Mouse (Mus musculus): ENCODE data around the gene Naa10. TPM values are rescaled to one million over a fixed set of nuclear protein-coding genes. Genes with fewer than 3 reads are reported as not detected.
A peak's percentile ranks its signal among the peaks of the same experiment; 100 is the strongest.

The Naa10 gene
- polyA plus RNA-seq, 1 experiment, result 104 TPM

GRCm38 (mm10) chrX:73918631-73919030, 3.1 kb downstream of the Naa10 start:
- WGBS, result 70% methylated on average over 5 of the region's 5 CpGs
- DNase-seq (ENCODE audit: low read depth, low spot score), result no peak

DNA sequence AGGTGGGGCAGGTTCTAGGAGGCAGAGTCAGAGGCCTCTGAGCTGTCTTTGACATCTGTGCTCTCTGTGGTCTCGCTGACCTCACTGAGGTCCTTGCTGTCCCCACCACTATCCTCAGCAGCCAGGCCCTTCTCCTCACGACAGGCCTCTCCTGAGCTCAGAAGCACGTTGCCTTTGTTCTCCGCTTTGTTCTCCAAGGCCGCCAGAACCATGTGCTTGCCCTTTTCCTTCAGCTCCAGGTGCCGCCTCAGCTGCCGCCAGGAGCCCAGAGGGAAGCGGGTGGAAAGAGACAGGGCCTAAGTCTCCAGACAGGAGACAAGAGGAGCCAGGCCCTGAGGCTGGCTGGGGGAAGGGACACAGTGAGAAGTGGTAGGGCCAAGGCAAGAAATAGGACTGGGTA, 4.8 kb downstream of the Naa10 start:
- WGBS, result 88% methylated on average over 8 of the region's 8 CpGs
- DNase-seq (ENCODE audit: low read depth, low spot score), result no peak

GRCm38 (mm10) chrX:73914827-73915703, 6.7 kb downstream of the Naa10 start:
- 15% methylated on average over 31 of the region's 31 CpGs for WGBS

DNA sequence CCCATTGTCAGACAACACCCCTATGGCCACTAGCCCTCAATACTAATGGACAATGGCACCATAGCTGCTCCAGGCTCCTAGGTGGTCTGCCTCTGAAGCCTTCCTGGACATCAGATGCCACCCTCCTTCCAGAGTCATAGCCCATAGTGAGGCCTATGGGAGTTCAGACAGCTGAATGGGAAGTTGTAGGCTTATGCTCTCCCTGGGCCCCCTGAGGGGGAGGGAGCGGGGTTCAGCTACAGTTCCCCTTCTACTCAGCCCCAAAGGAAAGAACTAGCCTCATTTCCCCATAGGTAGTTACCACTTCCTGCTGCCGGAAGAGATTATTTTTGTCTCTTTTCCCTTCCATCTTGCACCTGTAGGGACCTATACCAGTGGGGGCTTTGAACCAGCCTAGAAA, 10.2 kb downstream of the Naa10 start:
- no peak for DNase-seq (ENCODE audit: low read depth, low spot score)
- WGBS, result 78% methylated on average over 2 of the region's 2 CpGs

More at GRCm38 (mm10) chrX:73914827-73915703, 6.7 kb downstream of the Naa10 start:
- DNase-seq (ENCODE audit: low read depth, low spot score), result peak; percentile 73

DNA sequence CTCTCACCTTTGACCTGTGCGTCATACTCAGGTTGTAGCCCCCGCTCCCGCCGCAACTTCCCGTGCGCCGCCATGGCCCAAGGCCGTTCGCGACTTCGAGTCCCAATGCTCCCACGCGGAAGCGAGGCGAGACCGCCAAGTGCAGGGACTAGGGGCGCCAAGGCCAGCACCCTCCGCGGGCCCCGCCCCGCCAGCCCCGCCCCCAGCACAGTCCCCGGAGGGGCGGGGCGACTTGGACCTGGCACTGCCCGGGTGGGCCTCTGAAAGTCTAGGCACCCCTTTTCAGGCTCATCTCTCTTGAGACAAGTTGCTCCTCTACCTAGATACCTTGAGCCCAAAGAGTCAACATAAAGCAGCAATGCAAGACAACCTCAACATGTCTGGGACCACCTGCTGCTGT, 10.6 kb downstream of the Naa10 start:
- 18% methylated on average over 26 of the region's 26 CpGs for WGBS
- no peak for DNase-seq (ENCODE audit: low read depth, low spot score)

DNA sequence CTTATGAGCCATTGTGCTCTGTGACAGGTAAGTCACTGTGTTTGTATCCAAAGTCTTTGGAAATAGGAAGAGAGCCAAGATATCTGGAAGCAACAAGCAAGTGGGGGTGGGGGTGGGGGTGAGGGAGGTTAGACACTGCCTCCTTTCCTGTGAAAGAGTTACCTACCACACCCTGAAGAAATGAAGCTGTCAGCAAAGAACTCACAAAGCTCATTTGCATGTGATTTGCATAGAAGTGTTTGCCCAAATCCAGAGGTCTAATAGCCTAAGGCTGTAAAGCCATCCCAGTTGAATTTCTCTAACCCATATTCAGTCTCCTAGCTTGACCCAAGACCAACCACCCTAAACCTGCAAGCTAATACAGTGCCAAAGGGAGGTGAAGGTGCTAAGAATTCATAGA, 11.3 kb downstream of the Naa10 start:
- DNase-seq (ENCODE audit: low read depth, low spot score), result no peak

DNA sequence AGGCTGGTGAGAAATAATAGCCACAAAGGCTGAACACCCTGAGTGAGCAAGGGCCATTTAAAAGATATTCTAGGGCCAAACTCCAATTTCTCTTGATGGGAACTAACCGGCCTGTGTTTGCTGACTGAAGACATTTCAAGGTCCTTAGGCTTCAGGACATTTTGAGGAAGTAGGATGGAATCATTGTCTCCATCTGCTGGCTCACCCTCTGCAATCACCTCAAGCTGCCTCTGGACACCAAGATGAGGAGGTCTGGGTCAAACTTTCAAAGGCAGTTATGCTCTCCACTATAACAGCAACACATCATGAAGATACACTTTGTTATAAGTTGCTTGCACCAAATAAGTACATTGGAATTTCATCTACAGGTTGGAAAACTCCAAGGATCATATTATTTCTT, 11.7 kb downstream of the Naa10 start:
- WGBS, result 52% methylated on average over 1 of the region's 1 CpGs
- no peak for DNase-seq (ENCODE audit: low read depth, low spot score)

GRCm38 (mm10) chrX:73897959-73898358, 23.8 kb downstream of the Naa10 start:
- DNase-seq (ENCODE audit: low read depth, low spot score), result no peak
- WGBS, result 67% methylated on average over 3 of the region's 3 CpGs

DNA sequence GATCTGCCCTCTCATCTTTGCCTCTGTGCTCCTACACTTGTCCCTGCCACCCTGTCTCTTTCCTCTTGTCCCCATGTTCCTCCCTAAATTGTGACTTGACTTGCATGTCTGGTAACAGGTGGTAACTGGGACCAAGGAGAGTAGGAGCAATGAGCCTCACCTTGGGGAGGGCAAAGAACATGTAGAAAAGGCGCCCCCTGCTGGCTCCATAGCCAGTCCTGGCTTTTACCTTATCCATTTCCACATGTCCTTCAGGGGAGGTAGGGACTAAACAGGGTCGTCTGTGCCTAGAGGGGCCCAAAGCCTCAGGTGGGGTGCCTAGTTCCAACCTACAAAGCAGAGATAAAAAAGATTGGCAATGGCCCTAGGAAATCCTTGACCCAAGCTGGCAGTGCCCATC, 26.0 kb downstream of the Naa10 start, which contains the start of gene L1cam:
Gene L1cam (minus strand): TSS at position 387 of the 400 bp plus-strand sequence.
- 6% methylated on average over 2 of the region's 2 CpGs for WGBS
- peak; percentile 33 for DNase-seq (ENCODE audit: low read depth, low spot score)

DNA sequence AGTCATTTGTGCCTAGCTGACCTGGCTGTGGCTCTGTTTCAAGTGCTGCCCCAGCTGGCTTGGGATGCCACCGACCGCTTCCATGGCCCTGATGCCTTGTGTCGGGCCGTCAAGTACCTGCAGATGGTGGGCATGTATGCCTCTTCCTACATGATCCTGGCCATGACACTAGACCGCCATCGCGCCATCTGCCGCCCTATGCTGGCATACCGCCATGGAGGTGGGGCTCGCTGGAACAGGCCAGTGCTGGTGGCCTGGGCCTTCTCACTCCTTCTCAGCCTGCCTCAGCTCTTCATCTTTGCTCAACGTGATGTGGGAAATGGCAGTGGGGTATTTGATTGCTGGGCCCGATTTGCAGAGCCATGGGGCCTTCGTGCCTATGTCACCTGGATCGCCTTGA, 28.9 kb downstream of the Naa10 start:
- 91% methylated on average over 14 of the region's 14 CpGs for WGBS
- DNase-seq (ENCODE audit: low read depth, low spot score), result no peak

- no peak for DNase-seq (ENCODE audit: low read depth, low spot score)
- 48% methylated on average over 6 of the region's 6 CpGs for WGBS
Measured at GRCm38 (mm10) chrX:73891551-73892152, 30.1 kb downstream of the Naa10 start, which contains the start of gene Avpr2. TSS of gene Avpr2 (plus strand) at chrX:73892102.

- 44% methylated on average over 6 of the region's 6 CpGs for WGBS
- no peak for DNase-seq (ENCODE audit: low read depth, low spot score)
Measured at GRCm38 (mm10) chrX:73881463-73881862, 40.3 kb downstream of the Naa10 start.

- WGBS, result 23% methylated on average over 16 of the region's 16 CpGs
Measured at GRCm38 (mm10) chrX:73881036-73881427, 40.7 kb downstream of the Naa10 start.

DNA sequence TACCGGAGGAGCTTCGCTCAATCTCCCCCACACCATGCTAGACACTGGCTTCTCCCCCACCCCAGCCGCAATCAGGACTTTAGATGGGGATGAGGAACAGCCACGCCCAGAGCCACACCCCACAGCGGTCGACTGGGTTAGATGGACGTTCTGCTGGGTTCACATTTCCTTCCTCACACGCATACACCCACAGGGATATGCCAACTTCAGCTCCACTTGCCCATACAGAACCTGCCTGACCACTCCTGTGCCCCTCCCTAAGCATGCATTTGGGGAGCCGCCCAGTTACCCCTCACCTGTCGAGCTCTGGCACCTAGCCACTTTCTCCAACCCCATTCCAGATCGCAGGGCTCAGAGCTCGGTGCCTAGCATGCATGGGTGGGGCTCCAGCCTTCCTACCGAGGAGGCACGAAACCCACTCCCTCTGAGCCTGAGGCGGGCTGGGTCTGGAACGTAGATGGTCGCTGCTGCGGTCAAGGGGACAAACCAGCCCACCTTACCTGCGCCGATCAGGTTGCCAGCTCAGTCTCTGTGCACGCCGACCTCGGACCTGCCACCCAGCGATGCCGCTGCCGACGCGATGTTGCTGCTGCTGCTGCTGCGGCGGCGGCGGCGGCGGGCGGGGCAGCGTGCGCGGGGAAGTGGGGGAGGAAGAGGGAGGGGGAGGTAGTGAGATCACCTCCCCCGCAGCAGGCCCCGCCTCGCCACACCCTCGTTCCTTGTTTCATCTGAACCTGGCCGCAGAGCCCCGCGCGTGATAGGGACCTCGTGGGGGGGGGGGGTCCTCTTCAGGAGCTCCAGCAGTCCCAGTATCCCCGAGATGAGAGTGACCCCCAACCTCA, 41.3 kb downstream of the Naa10 start:
- DNase-seq (ENCODE audit: low read depth, low spot score), result peak; percentile 24
- 12% methylated on average over 37 of the region's 48 CpGs for WGBS

More at GRCm38 (mm10) chrX:73881036-73881427, 40.7 kb downstream of the Naa10 start:
- DNase-seq (ENCODE audit: low read depth, low spot score), result no peak

DNA sequence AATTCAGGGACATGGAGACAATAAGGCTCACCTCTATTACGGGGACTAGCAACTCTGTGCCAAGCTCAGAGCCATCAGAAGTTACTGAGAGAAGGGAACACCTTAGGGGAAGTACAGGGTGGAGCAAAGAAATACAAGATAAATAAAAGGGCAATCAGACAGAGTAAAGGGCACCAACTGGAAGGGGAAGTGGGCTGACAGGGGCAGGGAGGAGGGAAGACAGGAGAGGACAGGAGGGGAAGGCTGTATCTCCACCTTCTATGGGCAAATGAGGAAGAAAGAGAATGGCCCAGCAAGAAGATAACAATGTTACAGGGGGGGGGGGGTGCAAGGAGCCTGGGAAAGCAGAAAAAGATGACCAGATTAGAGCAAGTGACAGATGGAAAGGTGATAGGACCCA, 44.7 kb downstream of the Naa10 start:
- WGBS, result 42% methylated on average over 1 of the region's 1 CpGs
- DNase-seq (ENCODE audit: low read depth, low spot score), result peak; percentile 40

GRCm38 (mm10) chrX:73875881-73876280, 45.9 kb downstream of the Naa10 start:
- WGBS, result 68% methylated on average over 2 of the region's 2 CpGs
- no peak for DNase-seq (ENCODE audit: low read depth, low spot score)

DNA sequence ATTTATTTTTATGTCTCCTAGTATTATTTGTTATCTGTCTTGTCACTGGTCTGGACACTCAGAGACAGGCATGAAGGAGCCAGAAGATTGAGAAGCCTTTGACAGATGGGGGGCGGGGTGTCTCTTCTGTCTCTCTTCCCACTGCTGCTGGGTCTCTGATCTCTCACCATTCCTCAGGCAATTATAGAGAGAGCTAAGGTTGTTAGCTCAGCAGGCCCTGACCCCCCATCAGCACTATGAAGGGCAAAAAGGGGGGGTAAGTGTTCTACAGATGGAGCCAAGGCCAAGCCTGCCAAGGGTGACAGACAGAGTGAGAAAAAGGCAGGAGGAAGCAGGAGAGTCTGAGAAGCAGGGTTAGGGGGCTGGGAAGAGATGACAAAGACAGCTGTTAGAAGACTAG, 49.8 kb downstream of the Naa10 start:
- DNase-seq (ENCODE audit: low read depth, low spot score), result no peak
- WGBS, result 90% methylated on average over 1 of the region's 1 CpGs

DNA sequence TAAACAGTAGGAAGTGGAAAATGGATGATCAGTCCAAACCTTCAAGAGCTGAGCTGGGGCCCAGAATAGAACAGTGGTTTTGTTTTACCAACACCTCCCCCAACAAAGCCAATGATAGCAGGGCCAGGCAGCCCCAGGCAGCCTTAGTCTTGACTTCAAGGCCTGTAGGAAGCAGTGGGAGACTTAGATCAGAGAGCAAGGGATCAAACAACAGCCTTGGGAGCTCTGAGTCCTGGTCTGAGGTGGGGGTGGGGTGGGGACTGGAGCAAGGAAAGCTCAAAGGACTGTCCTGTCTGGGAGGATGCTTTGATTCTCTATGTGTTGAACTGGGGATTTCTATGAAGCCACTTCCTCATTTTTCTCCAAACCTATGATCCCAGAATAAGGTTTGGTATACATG, 50.3 kb downstream of the Naa10 start:
- no peak for DNase-seq (ENCODE audit: low read depth, low spot score)

DNA sequence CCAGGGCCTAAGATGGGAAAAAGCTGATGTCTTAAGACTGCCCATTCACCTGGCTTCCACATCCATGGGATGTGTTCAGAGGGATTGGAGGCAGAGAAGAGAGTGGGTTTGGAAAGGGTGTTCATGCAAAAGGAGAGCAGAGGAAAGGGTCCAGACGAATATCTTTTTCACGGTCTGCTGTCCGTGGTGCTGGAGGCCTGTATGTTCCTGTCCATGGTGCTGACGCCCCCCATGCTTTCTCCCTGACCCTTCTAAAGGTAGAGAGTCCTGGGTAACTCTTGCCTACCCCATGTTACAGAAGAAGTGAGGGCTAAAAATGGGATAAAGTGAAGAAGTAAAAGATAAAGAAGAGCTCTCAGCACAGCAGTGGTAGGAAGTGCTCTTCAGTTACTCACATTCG, 52.4 kb downstream of the Naa10 start:
- 31% methylated on average over 5 of the region's 5 CpGs for WGBS
- DNase-seq (ENCODE audit: low read depth, low spot score), result no peak

DNA sequence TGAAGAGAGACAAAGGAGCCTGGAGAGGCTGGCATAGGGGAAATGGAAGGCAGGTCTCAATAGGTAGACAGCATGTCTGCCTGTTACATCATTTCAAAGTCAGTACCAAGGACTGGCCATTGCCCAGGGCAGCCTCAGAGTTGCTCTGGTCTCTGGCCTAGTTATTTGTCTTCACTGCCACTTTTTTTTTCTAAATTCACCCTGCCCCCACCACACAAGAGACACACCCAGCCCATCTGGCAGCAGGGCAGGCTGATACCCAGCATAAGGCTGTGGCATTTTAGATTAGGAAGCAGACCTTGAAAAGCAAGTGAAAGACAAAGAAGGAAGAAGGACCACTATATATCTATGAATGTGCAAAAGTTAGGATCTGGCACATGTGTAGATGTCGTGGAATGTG, 53.9 kb downstream of the Naa10 start:
- no peak for DNase-seq (ENCODE audit: low read depth, low spot score)
- WGBS, result 77% methylated on average over 1 of the region's 1 CpGs

Measured in large intestine, adult 2 months (tissue).